Mouse (Mus musculus): ENCODE data around the gene Cx3cr1.

DNA sequence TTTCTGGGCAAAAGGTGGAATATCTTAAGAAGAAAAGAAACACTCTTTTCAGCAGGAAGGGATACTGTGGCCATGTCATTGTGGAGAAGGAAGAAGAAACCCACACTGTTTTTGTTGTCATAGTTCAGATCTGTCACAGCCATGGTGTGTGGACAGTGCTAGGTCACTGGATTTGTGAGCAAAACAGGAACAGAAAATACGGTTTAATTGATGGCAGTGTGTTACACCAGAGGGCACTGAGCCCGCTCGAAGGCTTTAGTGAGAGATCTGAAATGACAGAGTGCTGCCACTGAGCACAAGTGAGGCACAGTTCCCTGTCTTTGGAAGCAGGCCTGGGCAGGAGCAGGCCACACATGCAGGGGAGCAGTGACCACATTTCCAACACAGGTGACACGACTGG, 48.5 kb upstream of the Cx3cr1 start:
- TF ChIP-seq CTCF (IDR thresholded peaks at IDR 0.05; ENCODE audit: borderline replicate concordance, insufficient read depth, low read depth, low read length) (no peak), POLR2A (IDR thresholded peaks at IDR 0.05; ENCODE audit: borderline replicate concordance, insufficient read depth, low read length) (no peak)
